Mouse (Mus musculus): ENCODE results near the gene Syndig1. TPM values are rescaled to one million over a fixed set of nuclear protein-coding genes. Genes with fewer than 3 reads are reported as not detected.

Gene Syndig1
- polyA plus RNA-seq, 1 experiment from 2014 or later = 4.2 TPM

- no peak for ATAC-seq (ENCODE audit: insufficient number of reproducible peaks, insufficient read depth, low FRiP score, low TSS enrichment, low read depth)
- peak overlapping the region; percentile 58 for H3K4me3 ChIP-seq
- H3K4me2 ChIP-seq = peak overlapping the region; percentile 98
- H3K9ac ChIP-seq = no peak overlapping the region
- H3K36me3 ChIP-seq = no peaks in the 10 kb centered on the region
- no peak overlapping the region for H3K27ac ChIP-seq
- H3K4me1 ChIP-seq = peaks cover 21% of the 10 kb centered on the region
- WGBS = 11% methylated on average over 5 of the region's 5 CpGs
- H3K27me3 ChIP-seq = peaks cover 61% of the 10 kb centered on the region
- H3K9me3 ChIP-seq = no peaks in the 10 kb centered on the region
These were observed 3.3 kb downstream of the Syndig1 start for GRCm38 (mm10) chr2:149832301-149832700.

- 82% methylated on average over 1 of the region's 1 CpGs for WGBS
- peaks cover 41% of the 10 kb centered on the region for H3K27me3 ChIP-seq
- no peak for ATAC-seq (ENCODE audit: insufficient number of reproducible peaks, insufficient read depth, low FRiP score, low TSS enrichment, low read depth)
- peaks cover 19% of the 10 kb centered on the region for H3K4me1 ChIP-seq
- H3K36me3 ChIP-seq = no peaks in the 10 kb centered on the region
- no peak overlapping the region for H3K4me3 ChIP-seq
- H3K4me2 ChIP-seq = no peak overlapping the region
- no peak overlapping the region for H3K27ac ChIP-seq
- no peak overlapping the region for H3K9ac ChIP-seq
- no peaks in the 10 kb centered on the region for H3K9me3 ChIP-seq
These were observed 6.1 kb downstream of the Syndig1 start for GRCm38 (mm10) chr2:149835091-149835490.

- 78% methylated on average over 2 of the region's 2 CpGs for WGBS
- H3K9me3 ChIP-seq = no peaks in the 10 kb centered on the region
These were observed 7.6 kb downstream of the Syndig1 start for GRCm38 (mm10) chr2:149836471-149837135.

GRCm38 (mm10) chr2:149839666-149840065 lies 10.7 kb downstream of the Syndig1 start:
- ATAC-seq (ENCODE audit: insufficient number of reproducible peaks, insufficient read depth, low FRiP score, low TSS enrichment, low read depth) = no peak
- Histone ChIP-seq H3K27ac (no peak overlapping the region), H3K4me1 (no peaks in the 10 kb centered on the region), H3K36me3 (no peaks in the 10 kb centered on the region), H3K9me3 (no peaks in the 10 kb centered on the region), H3K4me2 (no peak overlapping the region), H3K4me3 (no peak overlapping the region), H3K27me3 (peaks cover under 1% of the 10 kb centered on the region; the same call in 1 of the 2 replicates), H3K9ac (no peak overlapping the region)
- WGBS = 86% methylated on average over 2 of the region's 2 CpGs

More at GRCm38 (mm10) chr2:149836471-149837135, 7.6 kb downstream of the Syndig1 start:
- H3K36me3 ChIP-seq = no peaks in the 10 kb centered on the region
- H3K9ac ChIP-seq = no peak overlapping the region
- ATAC-seq (ENCODE audit: insufficient number of reproducible peaks, insufficient read depth, low FRiP score, low TSS enrichment, low read depth) = no peak
- peaks cover 26% of the 10 kb centered on the region for H3K27me3 ChIP-seq
- H3K4me1 ChIP-seq = peaks cover 7% of the 10 kb centered on the region; the same call in 1 of the 2 replicates
- H3K4me3 ChIP-seq = no peak overlapping the region
- H3K4me2 ChIP-seq = no peak overlapping the region
- H3K27ac ChIP-seq = no peak overlapping the region

GRCm38 (mm10) chr2:149844575-149844974 lies 15.6 kb downstream of the Syndig1 start:
- Histone ChIP-seq H3K36me3 (no peaks in the 10 kb centered on the region), H3K4me1 (no peaks in the 10 kb centered on the region), H3K27ac (no peak overlapping the region), H3K4me2 (no peak overlapping the region), H3K4me3 (no peak overlapping the region), H3K9ac (no peak overlapping the region), H3K9me3 (no peaks in the 10 kb centered on the region), H3K27me3 (no peaks in the 10 kb centered on the region)
- WGBS = 78% methylated on average over 2 of the region's 2 CpGs
- no peak for ATAC-seq (ENCODE audit: insufficient number of reproducible peaks, insufficient read depth, low FRiP score, low TSS enrichment, low read depth)

GRCm38 (mm10) chr2:149848778-149849177 lies 19.8 kb downstream of the Syndig1 start:
- Histone ChIP-seq H3K9me3 (no peaks in the 10 kb centered on the region), H3K4me3 (no peak overlapping the region), H3K27ac (no peak overlapping the region), H3K9ac (no peak overlapping the region), H3K36me3 (no peaks in the 10 kb centered on the region), H3K4me1 (no peaks in the 10 kb centered on the region), H3K4me2 (no peak overlapping the region), H3K27me3 (no peaks in the 10 kb centered on the region)
- no peak for ATAC-seq (ENCODE audit: insufficient number of reproducible peaks, insufficient read depth, low FRiP score, low TSS enrichment, low read depth)
- 55% methylated on average over 4 of the region's 4 CpGs for WGBS

- H3K4me1 ChIP-seq = no peaks in the 10 kb centered on the region
- no peaks in the 10 kb centered on the region for H3K9me3 ChIP-seq
- H3K27me3 ChIP-seq = no peaks in the 10 kb centered on the region
- no peak for ATAC-seq (ENCODE audit: insufficient number of reproducible peaks, insufficient read depth, low FRiP score, low TSS enrichment, low read depth)
- 92% methylated on average over 3 of the region's 3 CpGs for WGBS
- H3K36me3 ChIP-seq = no peaks in the 10 kb centered on the region
- H3K4me2 ChIP-seq = no peak overlapping the region
- no peak overlapping the region for H3K9ac ChIP-seq
- no peak overlapping the region for H3K27ac ChIP-seq
- H3K4me3 ChIP-seq = no peak overlapping the region
These were observed 32.0 kb downstream of the Syndig1 start for GRCm38 (mm10) chr2:149861002-149861401.

- no peak overlapping the region for H3K9ac ChIP-seq
- H3K4me2 ChIP-seq = no peak overlapping the region
- no peak overlapping the region for H3K4me3 ChIP-seq
- H3K4me1 ChIP-seq = no peaks in the 10 kb centered on the region
- ATAC-seq (ENCODE audit: insufficient number of reproducible peaks, insufficient read depth, low FRiP score, low TSS enrichment, low read depth) = no peak
- H3K27me3 ChIP-seq = no peaks in the 10 kb centered on the region
- no peaks in the 10 kb centered on the region for H3K9me3 ChIP-seq
- H3K27ac ChIP-seq = no peak overlapping the region
- no peaks in the 10 kb centered on the region for H3K36me3 ChIP-seq
- 75% methylated on average over 5 of the region's 5 CpGs for WGBS
These were observed 37.0 kb downstream of the Syndig1 start for GRCm38 (mm10) chr2:149865914-149866435.

GRCm38 (mm10) chr2:149870496-149870895 lies 41.5 kb downstream of the Syndig1 start:
- WGBS = 45% methylated on average over 2 of the region's 2 CpGs
- H3K9ac ChIP-seq = no peak overlapping the region

GRCm38 (mm10) chr2:149872496-149872895 lies 43.5 kb downstream of the Syndig1 start:
- WGBS = 87% methylated on average over 4 of the region's 4 CpGs
- no peak overlapping the region for H3K4me2 ChIP-seq
- H3K36me3 ChIP-seq = no peaks in the 10 kb centered on the region
- no peak overlapping the region for H3K27ac ChIP-seq
- H3K27me3 ChIP-seq = no peaks in the 10 kb centered on the region
- no peaks in the 10 kb centered on the region for H3K4me1 ChIP-seq
- H3K9ac ChIP-seq = no peak overlapping the region
- H3K9me3 ChIP-seq = no peaks in the 10 kb centered on the region
- no peak overlapping the region for H3K4me3 ChIP-seq
- no peak for ATAC-seq (ENCODE audit: insufficient number of reproducible peaks, insufficient read depth, low FRiP score, low TSS enrichment, low read depth)

More at GRCm38 (mm10) chr2:149870496-149870895, 41.5 kb downstream of the Syndig1 start:
- Histone ChIP-seq H3K4me3 (no peak overlapping the region), H3K36me3 (no peaks in the 10 kb centered on the region), H3K4me2 (no peak overlapping the region), H3K27me3 (no peaks in the 10 kb centered on the region), H3K27ac (no peak overlapping the region), H3K4me1 (no peaks in the 10 kb centered on the region), H3K9me3 (no peaks in the 10 kb centered on the region)
- no peak for ATAC-seq (ENCODE audit: insufficient number of reproducible peaks, insufficient read depth, low FRiP score, low TSS enrichment, low read depth)

GRCm38 (mm10) chr2:149873346-149873745 lies 44.3 kb downstream of the Syndig1 start:
- no peak overlapping the region for H3K4me2 ChIP-seq
- H3K36me3 ChIP-seq = no peaks in the 10 kb centered on the region
- no peaks in the 10 kb centered on the region for H3K4me1 ChIP-seq
- WGBS = 90% methylated on average over 3 of the region's 3 CpGs
- no peak overlapping the region for H3K4me3 ChIP-seq
- no peaks in the 10 kb centered on the region for H3K27me3 ChIP-seq
- H3K27ac ChIP-seq = no peak overlapping the region
- no peaks in the 10 kb centered on the region for H3K9me3 ChIP-seq
- no peak overlapping the region for H3K9ac ChIP-seq
- ATAC-seq (ENCODE audit: insufficient number of reproducible peaks, insufficient read depth, low FRiP score, low TSS enrichment, low read depth) = no peak

GRCm38 (mm10) chr2:149877954-149878353 lies 48.9 kb downstream of the Syndig1 start:
- Histone ChIP-seq H3K9ac (no peak overlapping the region), H3K4me2 (no peak overlapping the region), H3K27me3 (no peaks in the 10 kb centered on the region), H3K9me3 (no peaks in the 10 kb centered on the region), H3K27ac (no peak overlapping the region), H3K4me3 (no peak overlapping the region), H3K4me1 (no peaks in the 10 kb centered on the region), H3K36me3 (no peaks in the 10 kb centered on the region)
- WGBS = 49% methylated on average over 2 of the region's 2 CpGs
- ATAC-seq (ENCODE audit: insufficient number of reproducible peaks, insufficient read depth, low FRiP score, low TSS enrichment, low read depth) = no peak

Measured in embryonic facial prominence, embryonic 13.5 days (tissue).